Mouse (Mus musculus) forebrain, embryonic 10.5 days (tissue): Measurements from ENCODE around the gene Slc25a39. TPM values are rescaled to one million over a fixed set of nuclear protein-coding genes. Genes with fewer than 3 reads are reported as not detected.

ENCODE experiments used
- DNase-seq: peaks from one replicate; pipeline ENCODE4 v3.0.0-alpha.2; 2017; ENCODE audit warnings: low spot score; ENCODE audit errors: extremely low spot score
- H3K27ac ChIP-seq: fragments of 300-500 bp; sonication (generic); 2 replicates; pipeline ENCODE4 v1.5.1; 2016; ENCODE audit warnings: mild to moderate bottlenecking
- H3K27me3 ChIP-seq: fragments of 300-500 bp; sonication (generic); 2 replicates; pipeline ENCODE4 v1.6.1; 2016; ENCODE audit warnings: mild to moderate bottlenecking; ENCODE audit not compliant: poor library complexity, severe bottlenecking
- H3K36me3 ChIP-seq: fragments of 300-500 bp; sonication (generic); replicated peaks from 2 replicates; pipeline ENCODE4 v1.6.1; 2016; ENCODE audit warnings: mild to moderate bottlenecking, moderate library complexity
- H3K4me1 ChIP-seq: fragments of 300-500 bp; sonication (generic); 2 replicates; pipeline ENCODE4 v1.6.1; 2016
- H3K4me3 ChIP-seq: fragments of 300-500 bp; sonication (generic); 2 replicates; pipeline ENCODE4 v1.5.1; 2016; ENCODE audit warnings: mild to moderate bottlenecking, moderate library complexity
- H3K9me3 ChIP-seq: fragments of 300-500 bp; sonication (generic); 2 replicates; pipeline ENCODE4 v1.6.1; 2016; ENCODE audit warnings: mild to moderate bottlenecking, moderate library complexity
- WGBS: fragments of 180-500 bp; shearing (Covaris S2); methylation state at CpG from one replicate; pipeline ENCODE4 v1.1.7; 2016; 5-methylcytosine and 5-hydroxymethylcytosine counted together
- polyA plus RNA-seq: library from polyadenylated mRNA; unstranded; fragments of >200 nt; fragmentation: Nextera tagmentation; extraction: Ambion mirVana; gene quantifications from 2 replicates; pipeline ENCODE4 v1.2.1, GENCODE M21; 2016

The Slc25a39 gene
- polyA plus RNA-seq, 1 experiment from 2014 or later: 262 TPM

DNA sequence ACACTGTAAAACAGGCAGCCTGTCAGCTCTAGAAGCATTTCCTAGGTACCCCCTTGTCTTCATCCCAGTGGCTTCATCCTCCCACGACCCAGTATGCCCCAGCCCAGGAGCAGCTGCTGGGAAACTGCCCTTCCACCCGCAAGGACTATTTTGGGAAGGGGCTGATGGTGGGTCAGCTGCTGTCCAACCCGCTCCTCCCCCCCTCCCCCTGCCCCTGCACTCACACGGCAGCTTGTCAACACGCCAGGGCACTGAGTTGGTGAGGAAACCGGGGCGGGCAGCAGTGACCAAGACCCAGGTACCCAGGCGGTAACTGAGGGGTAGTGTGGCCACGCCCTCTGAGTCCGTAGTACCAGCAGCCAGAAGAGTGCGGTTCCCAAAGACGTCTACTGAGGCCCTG, 36.0 kb upstream of the Slc25a39 start:
- peaks cover 58% of the 10 kb centered on the region for H3K4me1 ChIP-seq
- H3K36me3 ChIP-seq: peaks cover 54% of the 10 kb centered on the region
- peaks cover 45% of the 10 kb centered on the region for H3K27me3 ChIP-seq
- peak overlapping the region; percentile 12; the same call in 1 of the 2 replicates for H3K4me3 ChIP-seq
- 72% methylated on average over 12 of the region's 12 CpGs for WGBS
- H3K9me3 ChIP-seq: no peaks in the 10 kb centered on the region
- DNase-seq: no peak
- H3K27ac ChIP-seq: no peak overlapping the region

- no peak overlapping the region for H3K4me3 ChIP-seq
- H3K27me3 ChIP-seq: peaks cover 50% of the 10 kb centered on the region
- H3K27ac ChIP-seq: no peak overlapping the region
- H3K4me1 ChIP-seq: peaks cover 58% of the 10 kb centered on the region
- WGBS: 95% methylated on average over 6 of the region's 6 CpGs
- peaks cover 70% of the 10 kb centered on the region for H3K36me3 ChIP-seq
- no peaks in the 10 kb centered on the region for H3K9me3 ChIP-seq
- no peak for DNase-seq
These were observed 34.3 kb upstream of the Slc25a39 start for GRCm38 (mm10) chr11:102442089-102442488.

DNA sequence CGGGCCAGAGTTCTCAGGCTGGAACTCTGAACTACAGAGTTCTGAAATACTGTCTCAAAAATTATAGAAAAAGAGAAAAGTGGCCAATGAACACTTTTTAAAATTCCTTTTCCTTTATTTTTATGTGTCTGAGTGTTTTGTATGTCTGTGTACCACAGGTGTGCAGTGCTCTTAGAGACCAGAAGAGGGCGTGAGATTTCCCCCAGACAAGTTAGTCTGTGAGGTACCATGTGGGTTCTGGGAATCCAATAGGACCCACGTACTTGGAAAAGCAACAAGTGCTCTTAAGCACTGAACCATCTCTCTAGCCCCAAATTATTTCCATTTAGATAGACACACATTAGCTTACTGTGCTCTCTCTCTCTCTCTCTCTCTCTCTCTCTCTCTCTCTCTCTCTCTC, 33.7 kb upstream of the Slc25a39 start:
- WGBS: 85% methylated on average over 3 of the region's 3 CpGs
- no peak for DNase-seq
- peaks cover 76% of the 10 kb centered on the region for H3K36me3 ChIP-seq
- H3K27me3 ChIP-seq: peaks cover 56% of the 10 kb centered on the region
- H3K4me1 ChIP-seq: peaks cover 56% of the 10 kb centered on the region
- no peak overlapping the region for H3K27ac ChIP-seq
- H3K4me3 ChIP-seq: no peak overlapping the region
- H3K9me3 ChIP-seq: no peaks in the 10 kb centered on the region

GRCm38 (mm10) chr11:102440255-102440654, 32.5 kb upstream of the Slc25a39 start:
- Histone ChIP-seq H3K4me3 (no peak overlapping the region), H3K27ac (no peak overlapping the region), H3K9me3 (no peaks in the 10 kb centered on the region), H3K36me3 (peaks cover 88% of the 10 kb centered on the region), H3K27me3 (peaks cover 58% of the 10 kb centered on the region), H3K4me1 (peaks cover 44% of the 10 kb centered on the region)
- no peak for DNase-seq
- WGBS: 92% methylated on average over 8 of the region's 8 CpGs

DNA sequence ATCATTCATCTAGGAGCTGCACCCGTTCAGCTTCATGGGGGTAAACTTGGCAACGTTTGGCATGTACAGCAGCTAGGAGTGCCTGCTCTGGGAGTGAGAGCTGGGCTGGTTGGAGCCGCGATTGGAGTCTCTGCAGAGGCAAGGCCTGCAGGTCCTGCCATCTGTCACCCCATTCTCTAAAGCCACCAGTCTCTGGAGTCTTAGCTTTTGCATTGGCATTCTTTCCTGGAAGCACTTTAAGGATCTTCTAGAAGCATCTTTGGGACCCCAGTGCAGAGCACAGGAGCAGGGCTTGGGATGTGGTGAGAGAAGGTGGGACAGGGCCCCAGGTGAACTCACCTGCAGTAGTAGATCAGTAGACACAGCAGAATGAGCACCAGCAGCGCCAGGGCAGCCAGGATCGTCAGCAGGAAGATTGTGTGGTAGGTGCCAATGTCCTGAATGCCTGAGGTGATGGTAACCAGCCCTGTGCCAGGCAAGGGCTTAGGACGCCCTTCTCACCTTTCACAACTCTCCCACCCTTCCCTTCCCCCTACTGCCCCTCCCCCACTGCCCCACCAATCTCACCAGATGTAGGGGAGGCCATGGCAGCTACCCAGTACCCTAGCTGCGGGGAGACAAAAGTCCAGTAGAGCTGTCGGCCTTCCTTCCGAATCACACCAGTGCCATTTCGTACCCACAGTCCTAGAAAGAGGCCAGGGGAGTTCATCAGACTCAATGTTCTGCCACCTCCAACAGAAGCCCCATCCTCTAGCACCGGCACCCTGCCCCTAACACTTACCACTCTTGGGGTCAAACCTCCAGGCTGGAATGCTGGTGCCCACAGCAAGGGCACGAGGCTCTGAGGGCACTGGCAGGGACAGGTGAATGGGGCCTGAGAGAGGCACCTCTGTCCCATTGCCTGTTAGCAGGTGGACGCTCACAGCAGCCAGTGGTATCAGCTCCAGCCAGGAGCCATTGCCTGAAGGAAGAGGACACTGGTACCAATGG, 31.6 kb upstream of the Slc25a39 start:
- Histone ChIP-seq H3K9me3 (no peaks in the 10 kb centered on the region), H3K36me3 (peaks cover 96% of the 10 kb centered on the region), H3K27me3 (peaks cover 61% of the 10 kb centered on the region), H3K4me1 (peaks cover 35% of the 10 kb centered on the region), H3K4me3 (0 out of 2 replicates have a peak overlapping the region, but pooled peaks have one; percentile 52), H3K27ac (no peak overlapping the region)
- DNase-seq: no peak
- 78% methylated on average over 14 of the region's 14 CpGs for WGBS

DNA sequence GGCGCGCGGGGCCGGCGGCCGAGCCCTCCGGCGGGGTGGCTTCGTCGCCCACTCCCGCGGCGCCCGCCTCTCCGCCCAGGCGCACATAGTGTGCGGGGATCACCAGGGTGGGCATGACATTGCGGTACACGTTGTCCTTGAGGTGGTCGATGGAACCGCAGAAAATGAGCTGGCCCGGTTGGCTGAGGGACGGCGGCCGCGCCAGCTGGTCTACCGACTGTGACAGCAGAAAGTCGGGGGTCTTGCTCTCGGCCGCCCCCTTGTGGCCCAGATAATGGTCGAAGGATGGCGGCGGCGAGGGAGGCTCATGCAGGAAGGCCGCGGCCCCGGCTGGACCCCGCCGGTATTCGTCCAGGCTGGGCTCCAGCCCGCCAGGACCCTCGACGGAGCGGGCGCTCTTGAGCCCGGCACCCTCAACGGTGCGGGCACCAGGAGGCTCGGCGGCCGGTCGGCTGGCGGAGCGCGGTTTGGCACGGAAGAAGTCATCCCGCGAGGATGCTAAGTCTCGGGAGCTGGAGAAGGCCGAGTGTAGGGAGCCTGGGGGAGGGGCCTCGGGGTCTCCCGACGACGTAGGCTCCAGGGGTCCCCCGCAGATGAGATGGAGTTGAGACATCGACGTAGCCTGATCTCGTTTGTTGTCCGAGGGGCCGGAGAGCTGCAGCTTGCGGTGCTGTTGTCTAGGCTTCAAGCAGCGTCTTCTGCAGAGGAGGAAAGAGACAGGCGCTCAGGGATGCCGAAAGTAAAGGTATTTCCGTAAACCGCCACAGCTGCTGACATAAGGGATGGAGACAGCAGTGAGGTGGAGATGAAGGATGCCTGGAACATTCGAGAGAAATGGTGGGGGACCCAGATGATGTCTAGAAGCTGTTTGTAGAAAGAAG, 30.7 kb upstream of the Slc25a39 start:
- 7% methylated on average over 77 of the region's 77 CpGs for WGBS
- H3K9me3 ChIP-seq: no peaks in the 10 kb centered on the region
- peak; percentile 89 for DNase-seq
- peaks cover 61% of the 10 kb centered on the region for H3K27me3 ChIP-seq
- H3K4me1 ChIP-seq: peaks cover 26% of the 10 kb centered on the region
- H3K36me3 ChIP-seq: peaks cover 97% of the 10 kb centered on the region
- peak overlapping the region; percentile 72 for H3K27ac ChIP-seq
- H3K4me3 ChIP-seq: peak overlapping the region; percentile 52

- DNase-seq: peak; percentile 62
- H3K36me3 ChIP-seq: peaks cover 91% of the 10 kb centered on the region
- 1% methylated on average over 87 of the region's 87 CpGs for WGBS
These were observed 29.6 kb upstream of the Slc25a39 start for GRCm38 (mm10) chr11:102437120-102438061.

GRCm38 (mm10) chr11:102436471-102436790, 28.7 kb upstream of the Slc25a39 start:
- H3K27ac ChIP-seq: no peak overlapping the region
- H3K9me3 ChIP-seq: no peaks in the 10 kb centered on the region
- peaks cover 61% of the 10 kb centered on the region for H3K27me3 ChIP-seq
- peaks cover 38% of the 10 kb centered on the region for H3K4me1 ChIP-seq
- H3K4me3 ChIP-seq: no peak overlapping the region
- H3K36me3 ChIP-seq: peaks cover 82% of the 10 kb centered on the region
- DNase-seq: no peak
- 85% methylated on average over 10 of the region's 10 CpGs for WGBS

More at GRCm38 (mm10) chr11:102437120-102438061, 29.6 kb upstream of the Slc25a39 start:
- peaks cover 61% of the 10 kb centered on the region for H3K27me3 ChIP-seq
- H3K9me3 ChIP-seq: no peaks in the 10 kb centered on the region
- H3K4me3 ChIP-seq: peak overlapping the region; percentile 52
- H3K27ac ChIP-seq: peak overlapping the region; percentile 72
- peaks cover 31% of the 10 kb centered on the region for H3K4me1 ChIP-seq

GRCm38 (mm10) chr11:102435754-102436470, 28.2 kb upstream of the Slc25a39 start:
- H3K27ac ChIP-seq: no peak overlapping the region
- H3K4me1 ChIP-seq: peaks cover 43% of the 10 kb centered on the region
- no peak for DNase-seq
- peaks cover 61% of the 10 kb centered on the region for H3K27me3 ChIP-seq
- no peaks in the 10 kb centered on the region for H3K9me3 ChIP-seq
- H3K4me3 ChIP-seq: no peak overlapping the region; the same call in 1 of the 2 replicates
- peaks cover 77% of the 10 kb centered on the region for H3K36me3 ChIP-seq
- WGBS: 92% methylated on average over 18 of the region's 18 CpGs

GRCm38 (mm10) chr11:102434816-102435705, 27.3 kb upstream of the Slc25a39 start:
- no peak for DNase-seq
- peaks cover 52% of the 10 kb centered on the region for H3K4me1 ChIP-seq

More at GRCm38 (mm10) chr11:102434816-102435705, 27.3 kb upstream of the Slc25a39 start:
- H3K27ac ChIP-seq: no peak overlapping the region
- peaks cover 56% of the 10 kb centered on the region for H3K27me3 ChIP-seq
- H3K4me3 ChIP-seq: no peak overlapping the region; the same call in 1 of the 2 replicates
- 87% methylated on average over 11 of the region's 11 CpGs for WGBS
- H3K36me3 ChIP-seq: peaks cover 68% of the 10 kb centered on the region
- H3K9me3 ChIP-seq: no peaks in the 10 kb centered on the region
